Mouse (Mus musculus) gastrocnemius, postnatal 10 days (tissue): Measurements from ENCODE around the gene Apba1. TPM values are rescaled to one million over a fixed set of nuclear protein-coding genes. Genes with fewer than 3 reads are reported as not detected.
A peak's percentile ranks its signal among the peaks of the same experiment; 100 is the strongest.

Experiments used
- DNase-seq: peaks from one replicate; pipeline ENCODE4 v3.0.0; 2021; ENCODE audit warnings: mixed read lengths
- long read RNA-seq, 2 experiments: library from polyadenylated mRNA; stranded (forward); transcript quantifications; one replicate each; pipeline ENCODE4 v2.0.0; 2021
- total RNA-seq, 2 experiments: library from RNA; stranded (reverse); gene quantifications; 2 replicates each; pipeline ENCODE4 v1.2.3; 2021

Gene Apba1
- total RNA-seq: 1 to 10 TPM; 3.6 to 4.2 TPM
- long read RNA-seq, experiment 1, partial matches to known transcripts: 0 of 2 reads
- long read RNA-seq, experiment 1, other reads (novel, unspliced or antisense): 2 of 2 reads
- long read RNA-seq, experiment 2: 0 reads

DNA sequence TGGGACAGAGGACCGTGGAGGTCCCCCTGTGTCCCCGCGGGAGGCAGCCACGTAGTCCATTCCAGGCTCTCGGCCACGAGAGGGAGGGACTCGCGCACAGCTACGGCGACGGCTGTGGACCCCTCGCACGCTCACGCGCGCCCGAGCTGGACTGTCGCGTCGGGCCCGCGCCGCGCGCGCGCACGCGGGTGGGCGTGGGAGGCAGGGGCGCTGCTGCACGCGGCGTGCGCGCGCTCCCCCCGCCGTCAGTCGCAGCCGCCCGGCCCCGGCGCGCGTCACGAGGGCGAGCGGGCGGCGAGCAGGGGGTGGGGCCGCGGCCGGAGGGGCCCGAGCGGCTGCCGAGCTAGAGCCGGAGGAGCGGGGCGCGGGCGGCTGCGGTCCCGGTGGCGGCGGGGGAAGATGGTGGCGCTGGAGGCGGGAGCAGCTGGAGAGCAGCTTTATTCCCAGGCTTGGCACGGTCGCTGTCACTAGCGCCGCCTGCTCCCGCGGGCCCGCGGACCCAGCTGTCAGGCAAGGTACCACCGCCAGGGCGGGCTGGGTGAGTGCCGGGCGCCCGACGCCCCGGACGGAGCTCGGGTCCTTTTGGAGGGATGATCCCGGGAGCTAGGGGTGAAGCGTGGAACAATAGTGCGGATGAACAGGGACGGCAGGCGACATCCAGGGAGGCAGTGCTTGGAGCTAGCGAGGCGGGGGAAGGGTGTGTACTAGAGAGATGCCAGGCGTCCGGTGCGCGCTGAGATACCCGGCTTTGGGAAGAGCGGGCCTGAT, at the start of gene Apba1:
TSS of gene Apba1 (plus strand) at position 334 of the 768 bp plus-strand sequence.
- DNase-seq: peak; percentile 76

DNA sequence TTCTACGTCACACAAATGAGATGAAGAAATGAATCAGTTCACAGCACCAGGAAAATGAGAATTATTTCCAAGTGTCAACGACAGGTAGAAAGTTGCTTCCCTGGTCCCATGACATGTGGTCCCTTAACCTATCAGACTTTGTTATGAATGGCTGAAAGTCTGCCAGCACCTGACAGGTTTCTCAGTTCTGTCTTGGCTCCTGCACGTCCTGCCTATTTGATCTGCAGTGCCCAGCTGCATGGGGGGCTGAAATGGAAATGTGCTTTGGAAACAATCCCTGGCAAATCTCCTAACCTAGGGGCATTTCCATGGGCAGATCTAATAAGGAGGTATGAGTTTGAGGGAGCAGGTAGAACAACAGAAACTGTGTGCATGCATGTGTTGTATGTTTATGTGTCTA, 12.2 kb upstream of the Apba1 start:
- no peak for DNase-seq

DNA sequence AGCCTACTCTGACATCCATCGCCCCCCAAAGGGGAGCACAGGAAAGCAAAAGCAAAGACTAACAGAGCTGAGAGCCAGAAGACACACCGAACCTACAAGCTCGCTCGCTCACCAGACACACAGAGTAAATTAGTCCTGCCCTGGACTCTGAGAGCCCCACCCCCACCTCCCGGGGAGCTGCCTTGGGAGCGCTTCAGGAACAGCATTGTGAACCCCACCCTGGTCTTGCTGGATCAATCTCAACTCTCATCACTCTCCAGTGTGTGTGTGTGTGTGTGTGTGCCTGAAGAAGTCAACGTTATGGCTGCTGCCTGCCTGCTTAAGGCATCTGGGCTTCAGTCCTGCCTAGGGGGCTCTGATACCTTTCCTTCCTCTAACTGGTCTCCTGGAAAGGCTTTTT, 1.7 kb upstream of the Apba1 start:
- peak; percentile 17 for DNase-seq

- DNase-seq: peak; percentile 99
Measured at GRCm38 (mm10) chr19:23757961-23758553, 630 bp upstream of the Apba1 start.

DNA sequence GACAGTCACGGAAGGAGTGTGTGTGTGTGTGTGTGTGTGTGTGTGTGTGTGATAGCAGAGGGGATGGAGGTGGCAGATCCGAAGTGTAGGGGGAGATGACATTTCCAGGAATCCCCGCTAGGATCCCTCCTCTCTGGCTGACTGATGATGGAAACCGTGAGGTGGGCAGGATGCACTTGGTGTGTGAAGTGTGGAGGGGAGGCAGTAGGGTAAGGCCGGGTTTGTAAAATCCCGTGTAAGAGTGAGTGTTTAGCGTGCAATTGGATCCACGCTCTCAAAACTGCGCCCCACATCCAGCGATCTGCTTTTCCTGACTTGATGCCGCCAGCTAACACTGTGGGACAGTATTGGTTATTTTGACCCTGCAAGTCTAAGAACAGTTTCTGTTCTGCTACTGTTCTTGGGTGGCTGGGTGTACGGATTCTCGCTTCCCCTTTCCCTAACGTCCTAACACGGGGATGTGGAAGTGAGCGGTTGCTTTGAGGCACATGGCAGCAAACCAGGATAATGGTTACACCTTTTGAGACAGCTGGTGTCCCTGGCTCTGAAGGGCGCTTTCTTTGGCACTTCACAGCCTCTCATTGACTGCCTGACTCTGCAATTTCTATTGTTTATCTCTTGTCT, 747 bp downstream of the Apba1 start:
- DNase-seq: no peak

DNA sequence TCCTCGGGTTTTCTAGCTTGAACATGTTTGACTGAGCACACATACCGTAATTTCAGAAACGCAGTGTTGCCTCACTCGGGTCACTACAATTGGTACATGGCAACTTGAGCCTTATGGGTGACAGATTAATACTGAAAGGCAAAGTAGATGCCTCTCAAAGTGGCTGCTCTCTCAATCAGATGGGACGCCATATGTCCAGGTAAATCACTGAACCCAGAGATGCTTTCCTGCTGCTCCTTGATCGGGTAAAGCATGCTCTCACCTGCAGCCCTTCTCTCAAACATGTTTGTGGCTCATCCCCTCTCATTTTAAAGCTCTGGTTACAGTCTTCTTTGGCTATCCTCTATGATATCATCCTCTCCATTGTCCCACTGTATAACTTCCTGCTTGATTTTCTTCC, 4.7 kb downstream of the Apba1 start:
- DNase-seq: no peak

DNA sequence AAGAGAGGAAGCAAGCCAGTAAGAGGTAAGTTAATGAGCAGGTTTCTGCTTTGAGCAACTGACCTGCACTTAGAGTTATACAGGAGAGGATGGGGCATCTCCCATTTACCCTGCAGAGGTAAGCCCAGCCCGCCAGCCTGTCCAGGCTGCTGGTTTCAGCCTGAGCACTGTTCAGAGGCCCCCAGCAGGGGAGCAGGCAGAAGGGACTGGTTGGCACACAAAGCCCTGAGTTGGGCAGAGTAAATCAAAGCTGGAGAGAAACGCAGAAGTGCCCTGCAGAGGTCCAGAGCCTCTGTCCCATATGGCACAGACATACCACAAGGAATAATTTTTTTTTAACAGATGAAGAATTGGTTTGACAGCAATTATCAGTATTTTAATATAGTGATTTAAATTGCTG, 5.4 kb downstream of the Apba1 start:
- DNase-seq: no peak

DNA sequence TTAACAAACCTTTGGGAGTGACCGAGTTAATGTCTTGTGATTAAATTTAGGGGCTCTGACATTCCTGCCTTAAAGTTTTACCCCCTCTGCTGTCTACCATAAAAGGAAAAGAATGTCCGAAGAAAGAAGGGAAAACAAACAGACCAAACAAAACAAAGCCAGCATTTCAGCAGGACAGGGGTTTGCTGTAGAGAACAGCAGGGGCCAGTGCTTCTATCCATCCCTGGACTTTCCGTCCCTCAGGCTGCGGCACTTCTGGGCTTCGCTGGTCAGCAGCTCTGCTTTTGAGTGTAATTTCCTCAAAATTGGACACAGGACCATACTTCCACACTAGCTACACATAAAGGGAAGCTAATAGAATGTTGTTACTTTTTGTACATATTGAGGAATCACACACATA, 10.2 kb downstream of the Apba1 start:
- no peak for DNase-seq

GRCm38 (mm10) chr19:23770494-23771423, 12.1 kb downstream of the Apba1 start:
- no peak for DNase-seq

DNA sequence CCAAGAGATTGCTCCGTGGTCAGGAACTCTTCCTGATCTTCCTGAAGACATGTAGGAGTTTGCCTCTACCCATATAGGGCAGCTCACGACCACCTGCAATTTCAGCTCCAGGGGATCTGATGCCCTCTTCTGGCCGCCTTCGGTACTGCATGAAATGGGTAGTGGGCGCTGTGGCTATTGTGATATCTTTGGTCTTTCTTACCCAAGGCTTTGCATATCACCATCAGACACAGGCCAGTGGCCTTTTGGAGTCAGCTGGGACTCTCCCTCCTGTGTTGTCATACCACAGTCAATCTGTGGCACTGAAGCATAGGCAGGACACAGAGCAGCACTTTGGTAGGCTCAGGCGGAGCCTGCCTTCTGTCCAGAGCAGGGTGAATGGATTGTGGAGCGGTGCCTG, 13.3 kb downstream of the Apba1 start:
- no peak for DNase-seq

DNA sequence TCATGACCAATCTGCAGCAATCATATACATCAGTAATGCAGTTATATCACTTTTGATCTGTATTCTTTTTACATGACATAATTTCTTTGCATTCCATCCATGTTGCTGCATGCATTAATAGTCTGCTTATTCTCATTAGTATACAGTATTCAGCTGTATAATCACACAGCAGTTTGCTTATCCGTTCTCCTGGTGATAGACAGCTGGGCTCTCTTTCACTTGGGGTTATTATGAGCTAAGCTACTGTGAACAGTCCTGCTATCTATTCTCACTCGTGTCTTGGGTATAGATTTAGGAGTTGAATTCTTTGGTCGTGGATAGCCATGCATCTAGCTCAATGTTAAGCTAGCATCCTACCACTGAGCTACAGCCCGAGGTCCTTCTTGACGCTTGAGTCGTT, 16.7 kb downstream of the Apba1 start:
- DNase-seq: no peak

- DNase-seq: no peak
Measured at GRCm38 (mm10) chr19:23779130-23779529, 20.4 kb downstream of the Apba1 start.

- no peak for DNase-seq
Measured at GRCm38 (mm10) chr19:23780105-23780504, 21.4 kb downstream of the Apba1 start.

DNA sequence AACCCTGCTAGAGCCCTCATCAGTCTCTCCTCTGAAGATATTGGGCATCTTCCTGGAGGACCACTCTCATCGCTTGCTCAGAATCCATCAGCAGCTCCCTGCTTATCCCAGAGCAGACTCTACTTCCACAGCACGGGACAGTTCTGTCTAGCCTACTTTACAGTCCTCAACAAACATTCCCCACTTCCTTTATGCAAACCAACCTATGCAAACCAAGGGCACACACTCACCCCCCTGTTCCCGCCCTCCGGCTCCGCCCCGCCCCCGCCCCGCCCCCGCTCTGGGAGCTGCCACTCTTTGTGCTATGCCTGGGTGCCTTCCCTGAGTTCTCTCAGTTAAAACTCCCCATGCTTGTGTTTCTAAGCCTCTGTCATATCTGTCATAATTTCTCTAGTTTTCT, 23.3 kb downstream of the Apba1 start:
- no peak for DNase-seq

GRCm38 (mm10) chr19:23788420-23789132, 29.9 kb downstream of the Apba1 start:
- DNase-seq: no peak

DNA sequence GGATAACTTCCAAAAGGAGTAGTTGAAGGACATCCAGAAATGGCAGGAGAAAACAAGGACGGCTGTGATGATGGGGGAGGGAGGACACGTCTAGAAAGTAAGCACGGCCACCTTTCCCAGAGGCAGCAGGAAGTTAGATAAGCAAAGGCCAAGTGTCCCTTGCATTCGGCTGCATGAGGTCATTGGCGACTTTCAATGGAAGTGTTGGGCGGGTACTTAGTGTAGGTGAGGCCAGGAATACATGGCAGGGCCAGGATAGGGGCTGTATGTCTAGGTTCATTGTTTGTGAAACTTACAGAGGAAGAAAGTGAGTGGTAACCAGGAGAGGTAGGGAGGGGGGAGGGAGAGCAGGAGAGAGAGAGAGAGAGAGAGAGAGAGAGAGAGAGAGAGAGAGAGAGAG, 33.0 kb downstream of the Apba1 start:
- DNase-seq: no peak

DNA sequence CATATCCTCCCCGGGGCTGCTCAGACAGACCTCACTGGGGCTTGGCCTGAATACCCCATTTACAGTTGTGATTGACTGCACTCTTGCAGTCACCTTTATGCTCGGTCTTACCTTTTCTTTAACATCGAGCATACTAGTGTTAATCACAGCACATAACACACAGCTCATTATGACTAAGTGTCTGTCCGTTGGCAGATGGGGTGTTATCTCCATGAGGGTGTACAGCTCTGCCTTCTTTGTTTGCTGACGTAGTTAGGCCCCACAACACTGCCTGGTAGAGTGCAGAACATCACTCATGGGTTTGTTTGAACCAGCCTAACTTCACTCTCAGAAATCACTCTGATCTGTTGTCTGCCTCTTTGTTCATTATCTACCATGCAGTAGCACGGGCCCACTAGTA, 33.9 kb downstream of the Apba1 start:
- no peak for DNase-seq

GRCm38 (mm10) chr19:23794491-23794890, 35.8 kb downstream of the Apba1 start:
- no peak for DNase-seq

DNA sequence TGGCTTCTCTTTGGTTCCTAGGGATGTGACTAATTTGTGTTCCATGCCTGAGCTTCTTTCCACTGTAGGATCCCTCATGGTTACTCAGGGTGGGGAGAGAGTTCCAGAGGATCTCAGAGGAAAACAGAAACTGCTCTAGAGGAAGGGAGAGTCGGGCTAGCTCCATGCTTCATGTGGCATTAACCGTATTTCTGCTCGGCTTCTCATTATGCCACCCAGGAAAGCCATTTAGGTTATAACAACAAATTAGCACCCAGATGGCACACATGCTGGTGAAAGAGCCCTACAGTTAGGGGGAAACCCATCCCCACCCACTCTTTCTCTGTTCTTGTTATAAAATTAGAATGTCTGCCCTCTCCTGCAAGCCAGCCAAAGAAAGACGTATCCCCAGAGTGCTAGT, 36.5 kb downstream of the Apba1 start:
- DNase-seq: no peak

- no peak for DNase-seq
Measured at GRCm38 (mm10) chr19:23801174-23801573, 42.5 kb downstream of the Apba1 start.

- no peak for DNase-seq
Measured at GRCm38 (mm10) chr19:23803221-23803870, 44.7 kb downstream of the Apba1 start.
